Mouse (Mus musculus): ENCODE results near the gene Dusp15.

Gene Dusp15

GRCm38 (mm10) chr2:152951065-152951849 is at the start of gene Dusp15:
Gene Dusp15, minus strand, starts transcription at chr2:152951698.
- DNase-seq (ENCODE audit: low read depth) = no peak

DNA sequence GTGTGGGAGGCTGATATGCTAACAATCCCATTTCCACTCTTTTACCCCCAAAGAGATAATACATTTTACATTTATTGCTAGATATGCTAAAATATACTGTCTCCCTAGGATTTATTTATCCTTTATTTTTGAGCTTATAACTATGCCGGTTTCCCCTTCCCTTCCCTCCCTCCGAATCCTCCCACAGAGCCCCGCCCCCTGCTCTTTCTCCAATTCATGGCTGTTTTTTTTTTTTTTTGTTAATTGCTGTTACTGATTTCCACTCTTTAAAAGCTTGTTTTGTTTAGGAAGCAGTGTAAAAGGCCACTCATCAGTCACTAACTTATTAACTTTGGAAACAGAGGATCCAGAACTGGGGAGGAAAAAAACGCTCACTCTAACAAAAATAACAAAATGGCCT is 45.5 kb upstream of the Dusp15 start:
- DNase-seq (ENCODE audit: low read depth) = no peak

GRCm38 (mm10) chr2:152991529-152991928 is 40.0 kb upstream of the Dusp15 start:
- no peak for DNase-seq (ENCODE audit: low read depth)

GRCm38 (mm10) chr2:152985582-152985981 is 34.1 kb upstream of the Dusp15 start:
- no peak for DNase-seq (ENCODE audit: low read depth)

GRCm38 (mm10) chr2:152976991-152977390 is 25.5 kb upstream of the Dusp15 start:
- DNase-seq (ENCODE audit: low read depth) = no peak

GRCm38 (mm10) chr2:152965555-152965954 is 14.1 kb upstream of the Dusp15 start:
- DNase-seq (ENCODE audit: low read depth) = no peak

DNA sequence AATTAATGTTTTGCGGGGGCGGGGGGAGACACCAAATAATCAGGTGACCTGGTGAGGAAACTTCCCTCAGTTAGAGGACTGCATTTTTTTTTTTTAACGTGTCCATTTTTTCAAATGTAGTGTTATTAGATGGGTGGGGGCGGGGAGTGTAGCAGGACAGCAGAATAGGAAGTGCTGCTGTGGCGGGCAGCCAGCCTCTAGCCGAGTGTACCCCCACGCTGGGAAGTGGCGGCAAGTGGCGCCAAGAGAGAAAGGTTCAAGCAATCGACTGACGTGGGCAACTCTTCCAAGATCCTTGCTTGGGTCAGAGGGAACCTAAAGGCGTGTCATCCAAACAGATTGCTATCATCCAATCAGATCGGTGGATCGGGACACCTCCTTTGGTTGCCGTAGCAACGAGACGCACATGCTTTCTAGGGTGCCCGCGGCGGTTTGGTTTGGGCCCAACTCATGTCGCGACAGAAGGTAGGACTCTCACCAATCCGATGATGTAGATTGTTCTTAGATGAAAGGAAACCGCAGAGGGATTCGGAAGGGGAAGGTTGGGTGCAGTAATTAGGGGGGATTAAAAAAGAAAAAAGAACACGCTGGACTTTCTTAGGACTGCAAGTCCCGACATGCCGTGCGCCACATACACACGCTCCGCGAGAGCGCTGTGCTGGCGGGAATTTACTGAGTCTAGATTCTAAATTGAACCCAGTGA is 10.7 kb upstream of the Dusp15 start, which contains the start of gene Ttll9:
Ttll9 (plus strand) TSS at position 395 of the 703 bp plus-strand sequence.
- DNase-seq (ENCODE audit: low read depth) = no peak

GRCm38 (mm10) chr2:152958116-152958515 is 6.6 kb upstream of the Dusp15 start:
- DNase-seq (ENCODE audit: low read depth) = no peak

- DNase-seq (ENCODE audit: low read depth) = no peak
Observed at GRCm38 (mm10) chr2:152951850-152952720, 587 bp upstream of the Dusp15 start.

GRCm38 (mm10) chr2:152950358-152951064 is 987 bp downstream of the Dusp15 start:
- no peak for DNase-seq (ENCODE audit: low read depth)

DNA sequence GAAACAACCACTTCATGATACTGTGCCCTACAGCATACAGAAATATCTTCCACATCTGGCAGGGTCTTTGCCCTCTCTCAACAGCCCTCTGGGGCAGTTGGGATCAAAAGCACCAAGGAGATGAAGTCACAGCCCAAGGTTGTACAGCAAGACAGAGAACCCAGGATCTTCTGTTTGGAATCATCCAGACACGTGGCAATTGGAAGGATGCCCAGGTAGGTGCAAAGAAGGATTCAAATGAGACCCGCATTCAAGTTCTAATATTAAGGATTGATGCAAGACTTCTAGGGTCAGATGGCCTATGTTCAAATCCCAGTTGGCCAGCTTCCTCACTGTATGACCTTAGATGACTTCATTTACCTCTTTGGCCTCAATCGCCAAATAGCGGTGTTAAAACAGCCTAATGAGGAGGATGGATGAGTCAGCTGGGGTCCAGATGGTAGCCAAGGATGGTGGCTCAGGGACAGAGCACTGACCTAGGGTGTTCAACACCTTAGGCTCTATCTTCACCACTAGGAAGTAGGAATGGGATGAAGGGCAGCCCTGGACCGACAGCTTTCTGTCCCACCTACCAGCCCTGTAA is 3.0 kb downstream of the Dusp15 start:
- DNase-seq (ENCODE audit: low read depth) = no peak

DNA sequence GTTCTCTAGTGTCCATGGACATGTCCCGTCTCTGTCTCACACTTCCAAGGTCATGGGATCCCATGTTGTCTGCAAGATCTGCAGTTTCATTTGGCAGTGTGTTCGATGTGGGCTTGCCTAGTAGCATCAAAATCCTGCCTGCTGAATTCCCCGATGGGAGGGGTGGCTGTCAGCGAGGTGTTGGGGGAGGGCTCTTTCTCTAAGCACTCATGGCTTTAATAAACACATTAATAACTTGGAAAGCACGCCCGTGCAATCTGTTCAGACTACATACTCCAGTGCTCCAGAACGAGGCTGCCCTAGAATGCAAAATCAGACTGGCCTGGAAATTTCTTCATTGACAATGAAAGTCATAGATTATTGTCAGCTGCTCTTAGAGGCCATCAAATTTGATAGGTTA is 4.4 kb downstream of the Dusp15 start:
- DNase-seq (ENCODE audit: low read depth) = no peak

DNA sequence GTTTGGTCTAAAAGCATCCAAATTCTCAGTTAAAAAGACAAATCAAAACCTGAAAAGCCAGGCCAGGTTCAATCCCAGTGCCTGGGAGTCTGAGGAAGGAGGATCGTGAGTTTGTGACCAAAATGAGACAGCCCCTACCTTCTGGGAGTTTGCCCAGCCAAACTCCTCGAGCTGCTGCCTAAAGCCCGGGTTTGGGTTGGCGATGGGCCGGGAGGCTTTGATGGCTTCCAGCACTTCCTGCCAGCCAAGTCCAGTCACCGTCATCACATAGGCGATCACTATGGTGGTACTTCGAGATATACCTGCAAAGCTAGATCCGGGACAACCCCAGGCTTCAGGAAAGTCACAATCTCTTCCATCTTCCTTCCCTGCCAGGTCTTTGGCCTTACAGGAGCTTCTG is 7.5 kb downstream of the Dusp15 start:
- DNase-seq (ENCODE audit: low read depth) = no peak

GRCm38 (mm10) chr2:152943568-152943967 is 7.9 kb downstream of the Dusp15 start:
- no peak for DNase-seq (ENCODE audit: low read depth)

GRCm38 (mm10) chr2:152942898-152943515 is 8.5 kb downstream of the Dusp15 start:
- no peak for DNase-seq (ENCODE audit: low read depth)

DNA sequence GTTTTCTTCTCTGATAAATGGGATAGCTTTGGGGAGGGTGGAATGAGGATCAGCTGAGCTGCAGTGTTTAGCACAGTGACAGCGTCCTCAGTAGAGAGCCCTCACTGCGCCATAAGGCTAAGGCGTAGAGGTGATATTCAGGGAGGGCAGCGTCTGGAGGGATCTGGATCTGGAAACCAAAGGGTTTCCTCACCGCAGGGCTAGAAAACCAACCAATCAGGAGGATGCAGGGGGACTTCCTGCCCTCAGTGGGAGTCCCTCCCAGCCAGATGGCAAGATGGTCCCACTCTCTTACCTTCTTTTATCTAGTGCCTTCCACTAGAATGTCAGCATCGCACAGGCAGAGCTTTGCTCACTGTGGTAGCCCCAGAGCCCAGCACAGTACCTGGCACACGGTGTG is 9.7 kb downstream of the Dusp15 start:
- no peak for DNase-seq (ENCODE audit: low read depth)

GRCm38 (mm10) chr2:152941106-152941505 is 10.4 kb downstream of the Dusp15 start:
- DNase-seq (ENCODE audit: low read depth) = no peak

GRCm38 (mm10) chr2:152939846-152940245 is 11.7 kb downstream of the Dusp15 start:
- DNase-seq (ENCODE audit: low read depth) = peak; percentile 80

DNA sequence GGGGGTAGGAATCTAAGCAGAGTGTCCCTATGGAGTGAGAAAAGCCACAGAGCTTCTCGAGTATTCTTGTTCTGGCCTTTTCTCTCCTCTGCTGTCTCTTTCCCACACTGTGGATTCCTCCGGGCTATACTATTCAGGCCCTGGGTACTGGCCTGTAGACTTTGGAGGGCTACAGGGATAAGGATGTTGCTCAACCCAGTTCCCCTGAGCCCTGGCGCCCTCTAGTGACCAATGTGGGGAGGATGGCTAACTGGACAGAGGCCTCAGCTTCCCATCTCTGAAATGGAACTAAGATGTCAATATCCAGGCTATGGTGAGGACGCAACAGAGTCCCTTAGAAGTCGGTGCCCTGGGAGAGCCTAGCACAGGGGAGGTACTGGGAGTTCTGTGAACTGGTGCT is 17.9 kb downstream of the Dusp15 start:
- peak; percentile 93 for DNase-seq (ENCODE audit: low read depth)

DNA sequence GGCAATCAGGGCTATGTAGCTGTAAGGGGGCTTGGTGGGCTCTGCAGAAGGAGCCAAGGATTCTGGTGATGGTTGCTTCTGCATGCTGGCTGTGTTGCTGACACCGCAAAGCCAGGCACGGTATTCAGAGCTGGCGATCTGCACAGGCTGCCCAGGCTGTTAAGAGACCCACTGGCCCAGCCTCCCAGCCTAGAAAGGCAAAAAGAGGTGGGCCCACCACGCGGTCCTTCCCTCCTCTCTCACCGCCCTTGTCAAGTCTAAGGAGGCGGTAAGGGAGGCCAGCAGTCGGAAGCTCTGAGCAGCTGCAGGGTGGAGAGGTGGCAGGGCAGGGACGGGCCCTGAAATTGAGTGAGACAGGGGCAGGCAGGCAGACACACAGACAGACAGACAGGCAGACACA is 18.4 kb downstream of the Dusp15 start, which contains the start of gene Foxs1:
Foxs1 (minus strand) TSS at position 161 of the 400 bp plus-strand sequence.
- peak; percentile 96 for DNase-seq (ENCODE audit: low read depth)
